Mouse (Mus musculus): ENCODE data around the gene Ap4b1.

- TF ChIP-seq POLR2A (IDR thresholded peaks at IDR 0.05; ENCODE audit: extremely low read depth, insufficient read depth, low read length) (no peak), CTCF (IDR thresholded peaks at IDR 0.05; ENCODE audit: extremely low read depth, insufficient read depth, low read length) (no peak)
Observed at GRCm38 (mm10) chr3:103810967-103811366, 1.6 kb downstream of the Ap4b1 start.

Measured in cortical plate, adult 2 months (tissue).